Mouse (Mus musculus) gastrocnemius, postnatal 10 days (tissue): ENCODE measurements around the gene Hoxd3. TPM values are rescaled to one million over a fixed set of nuclear protein-coding genes. Genes with fewer than 3 reads are reported as not detected.

ENCODE experiments used
- DNase-seq: peaks from one replicate; pipeline ENCODE4 v3.0.0; 2021; ENCODE audit warnings: mixed read lengths
- long read RNA-seq, 2 experiments: library from polyadenylated mRNA; stranded (forward); transcript quantifications; one replicate each; pipeline ENCODE4 v2.0.0; 2021
- total RNA-seq, 2 experiments: library from RNA; stranded (reverse); gene quantifications; 2 replicates each; pipeline ENCODE4 v1.2.3; 2021

The Hoxd3 gene
- total RNA-seq, result under 1 TPM in 1 of 2 experiments, not detected in 1; 0.26 TPM
- long read RNA-seq, experiment 1, result 0 reads
- long read RNA-seq, experiment 2, result 0 reads

DNA sequence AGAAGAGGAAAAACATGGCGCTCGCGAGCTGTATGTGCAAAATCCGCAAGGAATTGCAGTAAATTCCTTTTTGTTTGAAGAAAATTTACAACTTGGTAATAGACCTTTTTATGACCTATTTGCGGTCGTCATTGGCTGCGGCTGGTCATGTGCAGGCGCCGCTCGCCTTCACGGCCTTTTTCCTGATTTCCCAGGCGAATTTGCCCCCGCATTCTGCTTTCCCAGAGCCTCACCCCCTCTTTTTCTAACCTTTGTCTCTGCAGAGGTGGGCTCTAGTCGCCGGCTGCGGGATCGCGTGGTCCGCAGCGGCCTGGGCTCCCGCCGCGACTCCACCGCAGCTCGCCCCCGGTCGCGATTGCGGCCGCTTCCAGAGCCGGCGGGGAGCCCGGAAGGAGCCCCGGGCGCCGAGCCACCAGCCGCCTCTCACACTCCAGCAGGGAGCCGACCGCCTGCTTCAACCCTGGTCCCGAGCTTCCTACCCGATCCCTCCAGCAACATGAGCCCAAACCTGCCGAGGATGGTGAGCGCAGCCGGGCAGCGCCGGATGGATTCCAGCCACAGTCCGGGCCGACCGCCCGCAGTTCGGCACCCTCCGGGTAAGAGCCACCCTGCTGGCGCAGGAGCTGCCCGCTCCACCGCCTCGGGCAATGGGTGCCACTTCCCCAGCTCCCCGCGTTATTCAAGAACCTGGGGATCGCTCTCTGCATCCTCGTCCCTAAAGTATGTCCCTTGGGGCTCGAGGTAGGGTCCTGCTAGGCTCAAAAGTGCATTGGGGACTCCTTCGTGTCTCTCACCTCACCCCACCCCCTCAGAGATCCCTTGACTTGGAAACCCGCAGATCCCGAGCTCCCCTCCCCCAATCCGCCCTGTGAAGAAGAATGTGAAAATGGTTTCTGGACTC is at the start of gene Hoxd3, which contains the start of gene Hoxd4:
Gene Hoxd3 (plus strand): TSS at position 207 of the 901 bp plus-strand sequence.
Gene Hoxd4 (plus strand): TSS at position 209 of the 901 bp plus-strand sequence.
- peak; percentile 69 for DNase-seq

DNA sequence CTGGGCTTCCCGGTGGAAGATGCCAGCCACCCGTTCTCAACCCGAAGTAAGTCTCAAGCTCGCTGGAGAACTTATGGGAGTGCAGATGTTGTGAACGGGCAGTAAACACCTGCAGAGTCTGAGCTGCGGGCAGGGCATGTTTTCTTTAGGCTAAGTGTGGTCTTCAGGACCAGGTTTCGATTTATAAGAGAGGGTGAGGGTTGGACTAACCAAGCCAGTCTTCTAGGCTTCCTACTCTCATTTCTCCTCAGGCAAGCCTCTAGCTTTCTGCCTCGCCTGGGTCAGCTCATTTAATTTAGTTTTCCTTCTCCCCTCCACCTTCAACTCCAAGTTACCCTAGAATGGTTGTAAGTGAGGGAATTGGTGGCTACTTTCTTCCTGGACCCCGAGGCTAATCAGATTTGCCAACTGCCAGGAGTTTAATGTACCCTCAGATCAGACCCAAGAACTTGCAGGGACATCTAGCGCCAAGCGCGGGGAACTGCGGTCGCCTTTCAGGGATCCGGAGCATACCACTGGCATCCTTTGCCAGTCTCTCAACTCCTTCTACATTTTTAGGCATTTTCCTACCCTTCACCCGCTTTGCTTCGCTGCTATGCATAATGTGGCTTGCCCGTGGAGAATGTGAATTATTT is 48.3 kb upstream of the Hoxd3 start:
- DNase-seq, result no peak

DNA sequence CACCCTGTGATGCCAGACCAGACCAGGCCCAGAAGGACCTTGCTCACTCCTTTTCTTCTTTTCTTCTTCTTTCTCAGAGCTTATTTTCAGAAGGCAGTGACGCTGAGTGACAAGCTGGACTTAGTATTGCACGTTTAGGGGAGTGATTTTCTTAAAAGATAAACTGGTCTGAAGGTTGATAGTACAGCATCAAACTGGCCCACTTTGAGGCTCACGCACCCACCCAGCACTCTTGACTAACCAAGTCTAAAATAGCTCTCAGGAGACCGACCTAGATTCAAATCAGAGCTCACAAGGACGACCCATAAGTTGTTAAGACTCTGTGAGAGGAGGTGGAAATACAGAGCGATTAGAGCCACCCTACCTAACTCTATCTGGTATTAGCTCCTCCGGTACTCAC is 45.3 kb upstream of the Hoxd3 start:
- no peak for DNase-seq

DNA sequence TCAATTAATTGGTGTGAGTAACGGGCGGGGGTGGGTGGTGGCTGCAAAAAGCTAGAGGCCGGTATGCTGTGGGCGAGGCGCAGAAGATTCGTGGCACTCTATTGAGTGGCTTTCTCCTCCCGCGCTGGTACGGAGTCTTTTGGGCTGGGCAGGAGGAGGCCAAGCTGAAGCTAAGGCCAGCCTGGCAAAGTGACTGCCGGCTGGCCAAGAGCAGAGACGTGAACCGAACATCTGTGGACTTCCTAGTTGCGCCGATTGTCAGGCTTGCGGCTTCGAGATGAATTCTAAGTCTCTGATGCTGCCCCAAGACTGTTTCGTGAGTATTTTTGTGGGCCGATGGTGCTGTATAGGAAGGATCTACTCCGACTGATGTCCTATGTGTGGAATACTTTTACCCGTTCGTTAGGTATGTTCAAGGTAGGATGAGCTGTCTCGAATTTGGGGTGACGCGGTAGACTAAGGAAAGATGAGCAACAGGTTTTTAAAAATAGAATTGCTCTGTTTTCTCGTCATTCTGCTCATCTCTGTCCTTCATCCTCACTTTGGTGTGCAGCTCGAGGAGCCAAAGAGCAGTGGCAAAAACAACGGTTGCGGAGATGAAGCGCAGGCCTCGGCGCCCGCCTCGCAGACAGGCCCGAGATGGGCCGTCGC is 44.4 kb upstream of the Hoxd3 start:
- DNase-seq, result no peak

DNA sequence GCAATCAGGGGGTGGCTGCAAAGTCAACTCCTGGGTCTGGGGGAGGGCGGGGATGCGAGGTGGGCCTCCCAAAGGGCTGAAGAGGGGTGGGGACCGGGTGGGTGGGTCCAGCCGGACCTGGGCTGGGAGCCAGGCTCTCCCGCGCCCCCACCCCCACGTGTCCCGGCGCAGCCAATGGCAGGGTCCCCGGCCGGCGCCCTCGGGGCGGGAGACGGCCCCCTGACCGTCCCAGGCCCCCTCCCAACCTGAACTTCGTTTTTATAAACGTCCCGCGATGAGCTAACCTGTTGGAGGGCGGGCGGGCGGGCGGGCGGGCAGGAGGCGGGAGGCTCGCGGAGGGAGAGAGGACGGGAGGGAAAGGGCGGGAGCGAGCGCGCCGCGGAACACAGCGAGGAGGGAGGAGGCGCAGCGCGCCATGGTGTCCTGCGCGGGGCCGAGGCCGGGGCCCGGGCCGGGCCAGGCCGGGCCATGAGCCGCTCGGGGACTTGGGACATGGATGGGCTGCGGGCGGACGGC is 43.8 kb upstream of the Hoxd3 start, which contains the start of gene Hoxd13:
Gene Hoxd13 (plus strand): TSS at position 469 of the 516 bp plus-strand sequence.
- DNase-seq, result no peak

DNA sequence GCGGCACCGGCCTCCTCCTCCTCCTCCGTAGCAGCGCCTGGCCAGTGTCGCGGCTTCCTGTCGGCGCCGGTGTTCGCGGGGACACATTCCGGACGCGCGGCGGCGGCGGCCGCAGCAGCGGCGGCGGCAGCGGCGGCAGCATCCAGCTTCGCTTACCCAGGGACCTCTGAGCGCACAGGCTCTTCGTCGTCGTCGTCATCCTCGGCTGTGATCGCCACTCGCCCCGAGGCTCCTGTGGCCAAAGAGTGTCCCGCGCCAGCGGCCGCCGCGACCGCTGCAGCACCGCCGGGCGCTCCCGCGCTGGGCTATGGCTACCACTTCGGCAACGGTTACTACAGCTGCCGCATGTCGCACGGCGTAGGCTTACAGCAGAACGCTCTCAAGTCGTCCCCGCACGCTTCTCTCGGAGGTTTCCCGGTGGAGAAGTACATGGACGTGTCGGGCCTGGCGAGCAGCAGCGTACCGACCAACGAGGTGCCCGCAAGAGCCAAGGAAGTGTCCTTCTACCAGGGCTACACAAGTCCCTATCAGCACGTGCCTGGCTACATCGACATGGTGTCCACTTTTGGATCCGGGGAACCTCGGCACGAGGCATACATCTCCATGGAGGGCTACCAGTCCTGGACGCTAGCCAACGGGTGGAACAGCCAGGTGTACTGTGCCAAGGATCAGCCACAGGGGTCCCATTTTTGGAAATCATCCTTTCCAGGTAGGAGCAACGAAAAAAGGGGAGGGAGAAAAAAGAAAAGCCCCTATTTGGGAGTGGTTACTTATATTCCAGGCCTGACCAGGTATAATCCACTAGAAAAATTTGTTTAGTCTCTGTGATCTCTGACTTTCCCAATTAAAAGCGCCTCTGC is 43.1 kb upstream of the Hoxd3 start:
- no peak for DNase-seq

DNA sequence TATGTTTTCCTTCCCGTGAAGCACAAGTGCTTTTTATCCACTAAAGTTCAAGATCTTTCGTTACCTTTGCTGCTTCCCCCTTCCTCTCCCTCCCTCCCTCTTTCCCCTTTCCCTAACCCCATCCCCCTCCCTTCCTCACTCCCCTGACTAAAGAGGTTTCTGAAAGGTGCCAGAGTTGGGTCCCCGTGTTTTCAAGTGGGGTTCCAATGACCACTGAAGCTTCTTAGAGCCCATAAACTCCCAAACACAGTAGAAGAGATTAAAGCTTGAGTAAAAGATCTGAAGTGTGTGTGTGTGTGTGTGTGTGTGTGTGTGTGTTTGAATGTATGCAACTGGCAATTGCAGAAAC is 42.5 kb upstream of the Hoxd3 start:
- DNase-seq, result no peak

DNA sequence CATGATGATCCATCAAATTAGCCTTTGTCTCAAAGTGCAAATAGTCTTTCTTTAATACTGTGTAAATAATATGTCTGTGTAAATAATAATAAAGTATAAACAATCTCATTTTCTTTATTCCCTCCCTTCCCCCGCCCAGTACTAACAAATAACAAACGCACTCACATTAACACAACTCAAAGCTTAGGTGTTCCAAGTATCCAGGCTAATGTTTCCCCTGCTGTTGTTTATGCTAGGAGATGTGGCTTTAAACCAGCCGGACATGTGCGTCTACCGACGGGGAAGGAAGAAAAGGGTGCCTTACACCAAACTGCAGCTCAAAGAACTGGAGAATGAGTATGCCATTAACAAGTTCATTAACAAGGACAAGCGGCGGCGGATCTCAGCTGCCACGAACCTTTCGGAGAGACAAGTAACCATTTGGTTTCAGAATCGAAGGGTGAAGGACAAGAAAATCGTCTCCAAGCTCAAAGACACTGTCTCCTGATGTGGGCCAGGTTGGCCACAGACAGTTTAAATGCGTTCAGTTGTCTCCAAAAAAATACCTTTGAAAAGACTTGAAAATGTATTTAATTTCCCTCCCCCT is 42.0 kb upstream of the Hoxd3 start:
- DNase-seq, result no peak

DNA sequence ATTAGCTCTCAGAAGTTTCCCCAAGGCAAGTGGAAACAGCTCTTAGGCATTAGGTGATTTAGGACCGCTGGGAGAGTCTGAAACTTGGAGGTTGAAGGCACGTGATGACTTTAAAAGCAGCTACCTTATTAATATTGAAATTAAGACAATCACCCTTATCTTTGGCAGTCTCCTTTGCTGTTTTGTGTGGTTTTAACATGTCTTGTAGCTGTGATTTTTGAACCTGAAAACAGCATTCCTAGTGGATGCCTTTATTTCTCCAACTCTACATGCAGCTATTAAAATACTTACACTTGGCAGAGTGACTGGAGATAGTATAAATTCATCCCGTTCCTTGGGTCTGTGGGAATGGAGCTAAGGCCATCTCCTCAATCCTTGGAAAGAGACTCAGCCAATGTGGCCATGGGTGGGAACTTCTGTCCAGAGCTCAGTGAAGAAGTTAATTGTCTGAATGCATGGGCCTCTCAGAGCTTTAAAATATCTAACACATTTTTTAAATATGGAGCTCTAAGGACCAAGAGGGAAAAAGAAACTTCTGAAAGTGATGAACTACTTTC is 41.0 kb upstream of the Hoxd3 start:
- no peak for DNase-seq

DNA sequence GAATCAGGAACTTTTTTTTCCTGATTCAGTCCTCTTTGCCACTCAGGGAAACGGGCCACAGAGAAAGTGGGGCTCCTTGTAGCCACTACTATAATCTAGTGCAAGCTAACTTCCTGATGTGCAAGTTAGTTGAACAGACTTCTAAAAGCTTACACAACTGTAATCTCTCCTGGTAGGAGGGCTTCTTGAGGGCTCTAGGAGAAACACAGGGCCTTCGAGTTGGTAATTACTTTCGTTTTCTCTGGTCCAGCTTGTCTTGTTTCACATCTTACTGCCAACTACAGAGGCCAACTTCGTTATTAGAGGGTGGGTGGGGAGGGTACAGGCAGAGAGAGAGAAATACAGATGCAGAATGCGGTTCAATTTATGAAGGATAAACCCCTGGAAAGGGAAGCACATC is 39.9 kb upstream of the Hoxd3 start:
- no peak for DNase-seq

DNA sequence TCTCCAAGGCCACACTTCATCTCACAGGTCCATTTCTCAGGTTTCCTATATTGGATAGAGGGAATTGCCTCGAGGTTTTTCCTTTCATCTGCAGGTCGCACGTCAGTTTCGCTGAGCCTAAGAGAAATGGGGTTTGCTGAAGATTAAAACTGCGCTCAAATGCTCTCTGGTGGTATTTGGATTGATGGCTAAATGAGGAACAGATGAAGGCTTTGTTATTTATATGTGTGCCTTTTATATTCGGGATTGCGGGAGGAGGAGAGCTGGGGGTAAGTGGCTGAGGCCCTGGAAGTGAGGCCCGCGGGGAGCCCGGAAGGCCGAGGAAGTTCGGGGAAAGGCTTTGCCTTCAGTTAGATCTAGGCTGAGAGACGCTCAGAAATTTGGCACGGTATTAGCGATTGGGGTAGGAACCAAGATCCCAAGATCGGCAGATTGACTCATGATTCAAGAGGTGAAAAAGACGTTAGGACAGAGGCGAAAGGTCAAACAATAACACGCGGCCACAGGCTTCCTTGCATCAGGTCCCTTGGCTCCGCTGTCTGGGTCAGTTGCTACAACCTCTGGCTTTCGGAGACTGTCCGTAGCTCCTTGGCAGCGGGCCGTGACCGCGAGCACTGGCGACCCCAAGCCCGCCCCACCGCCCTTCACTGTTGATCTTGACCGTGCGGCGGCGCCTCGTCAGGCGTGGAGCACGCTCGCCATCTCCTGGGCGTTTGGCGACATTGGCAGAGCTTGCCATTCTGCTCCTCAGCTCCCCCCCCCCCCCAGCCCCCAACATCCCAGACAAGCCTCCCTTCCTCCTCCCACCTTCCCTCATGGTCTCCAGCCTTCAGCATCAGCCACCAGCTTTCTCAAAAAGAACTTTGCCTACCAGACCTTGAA is 39.0 kb upstream of the Hoxd3 start:
- DNase-seq, result peak; percentile 73

DNA sequence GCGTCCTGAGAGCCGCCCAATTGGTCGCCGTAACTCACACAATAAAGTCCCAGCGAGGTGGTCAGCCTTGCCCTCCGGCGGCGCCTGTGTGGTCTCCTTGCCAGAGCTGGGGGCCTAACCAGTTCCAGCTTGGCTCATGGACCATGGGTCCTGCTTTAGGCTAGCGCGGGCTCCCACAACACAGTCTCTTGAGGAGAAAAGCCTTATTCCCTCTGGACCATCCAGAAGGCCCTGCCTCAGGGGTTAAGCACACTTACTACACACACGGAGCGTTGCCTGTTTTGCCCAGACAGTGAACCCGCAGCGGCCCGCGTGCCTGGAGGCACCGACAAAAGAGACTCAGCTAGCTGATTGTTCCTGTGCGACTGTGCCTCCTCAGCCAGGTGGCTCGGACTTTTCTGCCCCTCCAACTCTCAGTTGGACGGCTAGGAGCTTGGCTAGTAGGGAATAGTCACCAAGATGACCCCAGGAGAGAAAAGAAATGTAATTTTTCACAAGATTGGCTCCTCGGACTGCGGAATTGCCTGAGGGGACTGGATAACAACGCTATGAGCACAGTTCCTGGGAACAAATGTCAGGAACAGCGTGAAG is 37.8 kb upstream of the Hoxd3 start:
- no peak for DNase-seq

DNA sequence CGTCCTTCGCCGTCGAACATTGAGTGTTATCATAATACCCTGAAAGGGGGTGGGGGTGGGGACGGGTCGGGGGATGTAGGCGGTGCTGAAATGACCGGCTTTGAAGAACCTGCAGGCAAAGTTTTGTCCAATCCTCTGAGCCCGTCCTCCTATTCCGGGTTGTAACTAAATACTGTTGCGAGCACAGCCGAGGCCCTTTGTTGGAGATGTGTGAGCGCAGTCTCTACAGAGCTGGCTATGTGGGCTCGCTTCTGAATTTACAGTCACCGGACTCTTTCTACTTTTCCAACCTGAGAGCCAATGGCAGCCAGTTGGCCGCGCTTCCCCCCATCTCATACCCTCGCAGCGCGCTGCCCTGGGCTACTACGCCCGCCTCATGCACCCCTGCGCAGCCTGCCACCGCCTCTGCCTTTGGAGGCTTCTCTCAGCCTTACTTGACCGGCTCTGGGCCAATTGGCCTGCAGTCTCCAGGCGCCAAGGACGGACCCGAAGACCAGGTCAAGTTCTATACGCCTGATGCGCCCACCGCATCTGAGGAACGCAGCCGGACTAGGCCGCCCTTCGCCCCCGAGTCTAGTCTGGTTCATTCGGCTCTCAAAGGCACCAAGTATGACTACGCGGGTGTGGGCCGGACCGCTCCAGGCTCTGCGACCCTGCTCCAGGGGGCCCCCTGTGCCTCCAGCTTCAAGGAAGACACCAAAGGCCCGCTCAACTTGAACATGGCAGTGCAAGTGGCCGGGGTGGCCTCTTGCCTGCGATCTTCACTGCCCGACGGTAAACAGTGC is 36.7 kb upstream of the Hoxd3 start, which contains the start of gene Hoxd12:
Gene Hoxd12 (plus strand): TSS at position 133 of the 785 bp plus-strand sequence.
- DNase-seq, result no peak

DNA sequence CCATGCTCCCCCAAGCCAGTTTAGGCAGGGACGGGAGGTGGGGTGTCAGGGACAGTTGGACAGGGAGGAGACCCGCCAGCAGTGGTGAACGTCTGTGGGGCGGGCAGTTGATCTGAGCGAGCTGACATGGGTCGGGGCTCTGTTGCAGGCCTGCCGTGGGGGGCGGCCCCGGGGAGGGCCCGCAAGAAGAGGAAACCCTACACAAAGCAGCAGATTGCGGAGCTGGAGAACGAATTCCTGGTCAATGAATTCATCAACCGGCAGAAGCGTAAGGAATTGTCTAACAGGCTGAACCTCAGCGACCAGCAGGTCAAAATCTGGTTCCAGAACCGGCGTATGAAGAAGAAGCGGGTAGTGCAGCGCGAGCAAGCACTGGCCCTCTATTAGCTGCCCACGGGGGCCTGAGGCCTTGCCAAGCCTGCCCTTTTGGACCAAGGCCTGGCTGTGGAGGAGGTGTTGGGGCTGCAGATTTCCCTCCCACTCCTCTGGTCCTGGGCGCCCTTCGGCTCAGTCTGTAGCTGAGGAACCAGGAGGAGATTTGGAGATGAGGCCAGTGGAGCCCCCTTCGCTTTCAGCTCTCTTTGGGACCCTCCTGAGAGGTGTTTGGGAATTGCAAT is 36.0 kb upstream of the Hoxd3 start:
- peak; percentile 9 for DNase-seq

DNA sequence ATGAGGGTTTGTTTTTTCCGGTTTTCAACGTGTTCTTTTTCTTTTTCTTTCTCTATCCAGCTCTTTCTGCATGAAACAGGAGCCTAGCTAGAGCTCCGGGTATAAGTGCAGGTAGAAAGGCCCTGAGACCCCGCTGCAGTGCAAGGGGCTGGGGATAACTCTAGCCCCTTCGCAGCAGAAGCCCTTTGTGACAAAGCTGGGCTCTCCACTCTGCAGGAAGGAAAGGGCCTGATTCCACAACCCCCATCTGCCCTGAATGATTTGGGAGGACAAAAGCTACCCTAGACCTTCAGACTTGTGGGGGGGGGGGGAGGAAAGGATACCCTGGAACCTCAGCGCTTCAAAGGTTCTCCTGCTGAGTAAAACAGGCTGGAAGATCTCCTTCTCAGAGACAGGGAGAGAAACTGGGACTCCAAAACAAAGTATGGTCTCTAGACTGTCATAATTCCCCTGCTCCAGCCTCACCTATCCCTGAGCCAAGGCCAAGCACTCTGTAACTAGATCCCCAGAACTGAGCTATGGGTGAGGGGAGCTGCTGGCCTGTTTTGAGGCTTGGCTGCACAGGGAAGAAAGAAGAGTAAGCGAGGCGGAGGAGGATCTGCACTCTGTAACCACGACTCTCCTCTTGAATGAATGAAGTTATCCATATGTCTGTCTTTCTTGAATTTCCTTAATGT is 35.2 kb upstream of the Hoxd3 start:
- peak; percentile 1 for DNase-seq

DNA sequence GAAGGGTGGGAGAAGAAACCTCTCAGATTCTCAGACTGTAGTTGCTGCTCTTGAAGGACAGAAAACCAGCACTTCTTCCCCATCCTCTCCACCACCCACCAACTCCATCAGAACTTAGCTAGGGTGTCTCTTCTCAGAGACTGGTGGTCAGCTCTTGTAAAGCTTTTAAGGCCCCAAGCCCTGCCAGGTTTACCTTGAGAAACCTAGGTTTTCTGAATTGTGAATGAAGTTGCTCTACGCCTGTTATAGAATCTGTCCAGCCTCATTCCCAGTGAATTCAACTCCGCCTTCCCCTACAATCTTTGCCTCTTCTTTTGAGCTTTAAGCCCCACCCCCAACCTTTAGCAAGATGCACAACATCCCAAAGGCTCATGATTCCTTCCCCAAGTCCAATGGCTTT is 34.6 kb upstream of the Hoxd3 start:
- peak; percentile 1 for DNase-seq

DNA sequence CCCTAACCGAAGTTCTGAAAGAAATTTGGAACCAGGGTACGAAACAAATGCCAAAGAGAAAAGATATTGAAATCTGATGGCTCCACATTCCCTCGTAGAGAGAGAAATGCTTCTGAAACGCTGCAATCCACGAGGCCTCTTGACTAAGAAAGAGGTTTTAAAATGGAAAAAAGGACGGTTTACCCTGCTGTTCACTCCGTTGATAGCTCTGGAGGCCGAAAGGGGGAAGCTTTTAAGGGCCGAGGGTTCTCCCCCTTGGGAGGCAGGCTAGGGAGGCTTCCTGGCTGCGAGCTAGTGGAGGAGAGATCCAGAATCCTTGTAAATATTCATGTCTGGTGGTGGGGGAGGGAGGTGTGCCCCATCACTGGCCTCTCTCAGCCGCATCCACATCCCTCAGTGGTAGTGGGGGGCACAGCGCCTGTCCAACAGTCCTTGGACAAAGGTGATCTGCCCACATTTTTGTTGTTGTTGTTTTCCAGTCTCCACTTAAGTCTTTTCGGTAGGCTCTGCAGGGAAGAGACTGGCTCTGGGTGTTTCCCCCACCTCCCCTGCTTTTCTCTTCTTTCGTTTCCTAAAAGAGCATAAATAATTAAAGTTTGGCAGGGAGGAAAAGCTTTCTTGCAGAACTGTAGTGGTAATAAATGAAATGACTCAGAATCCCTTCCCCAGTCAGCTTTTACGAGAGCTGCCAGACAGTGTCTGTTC is 32.7 kb upstream of the Hoxd3 start, which contains the start of gene Hoxd11:
Gene Hoxd11 (plus strand): TSS at position 667 of the 705 bp plus-strand sequence.
- DNase-seq, result no peak
